Mouse (Mus musculus) heart, postnatal 0 days (tissue): ENCODE data around the gene Gm14862.

ENCODE experiments used
- CTCF ChIP-seq: IDR thresholded peaks from 2 replicates; pipeline ENCODE4 v1.5.1; 2016; ENCODE audit warnings: antibody characterized with exemption, control low read depth, low read depth
- EP300 ChIP-seq: IDR thresholded peaks from 2 replicates; pipeline ENCODE4 v1.6.1; 2016; ENCODE audit warnings: antibody characterized with exemption, low read depth

DNA sequence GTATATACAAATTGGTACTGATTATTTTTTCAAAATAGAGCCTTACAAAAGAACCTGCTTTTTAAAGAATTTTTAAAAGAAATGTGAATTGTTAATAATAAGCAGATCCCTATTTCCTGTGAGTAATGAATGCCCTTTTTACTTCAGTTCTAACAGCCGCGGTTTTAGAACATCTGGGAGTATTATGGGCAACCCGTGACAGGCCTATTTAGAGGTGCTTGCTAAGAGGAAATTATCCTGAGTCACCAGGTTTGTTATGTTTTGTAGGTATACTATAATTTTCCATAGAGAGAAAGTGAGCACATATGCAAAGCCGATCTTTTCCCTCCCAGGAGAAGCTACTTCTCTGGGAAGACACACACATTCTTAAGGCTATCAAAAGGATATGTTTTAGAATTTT lies 35.0 kb downstream of the Gm14862 start:
- TF ChIP-seq CTCF = no peak
- no peak for TF ChIP-seq EP300
